Mouse (Mus musculus): ENCODE measurements at regions not wholly inside any gene's neighbourhood (a gene's known extent, or its start where the extent isn't known, plus 50 kb on each side); places are given as distances from the start of the nearest gene placed in this dataset.

- WGBS: 72% methylated on average over 8 of the region's 8 CpGs
- Histone ChIP-seq H3K27ac (replicated peaks; ENCODE audit: low read depth, low read length) (no peak overlapping the region), H3K9me3 (ENCODE audit: control insufficient read depth, low read length) (peaks cover 4% of the 10 kb centered on the region; the same call in 1 of the 2 replicates), H3K36me3 (ENCODE audit: control insufficient read depth, insufficient read depth, low read length) (no peaks in the 10 kb centered on the region), H3K4me2 (ENCODE audit: low read depth, low read length) (no peak overlapping the region), H3K9ac (ENCODE audit: low read depth, low read length) (no peak overlapping the region), H3K4me1 (ENCODE audit: control insufficient read depth, insufficient read depth, low read length) (peaks cover 14% of the 10 kb centered on the region), H3K4me3 (ENCODE audit: low read depth, low read length) (no peak overlapping the region), H3K27me3 (replicated peaks; ENCODE audit: control insufficient read depth, insufficient read depth, low read length) (no peaks in the 10 kb centered on the region)
- ATAC-seq (ENCODE audit: low read depth): no peak
- DNase-seq (ENCODE audit: low spot score): no peak
These were observed 131.8 kb upstream of the Ngf start for GRCm38 (mm10) chr3:102337881-102338280.

- H3K4me2 ChIP-seq (ENCODE audit: low read depth, low read length): no peak overlapping the region
- H3K9me3 ChIP-seq (ENCODE audit: control insufficient read depth, low read length): peaks cover 4% of the 10 kb centered on the region; the same call in 1 of the 2 replicates
- H3K4me3 ChIP-seq (ENCODE audit: low read depth, low read length): no peak overlapping the region
- H3K27ac ChIP-seq (replicated peaks; ENCODE audit: low read depth, low read length): no peak overlapping the region
- peaks cover 8% of the 10 kb centered on the region; the same call in 1 of the 2 replicates for H3K4me1 ChIP-seq (ENCODE audit: control insufficient read depth, insufficient read depth, low read length)
- no peak overlapping the region for H3K9ac ChIP-seq (ENCODE audit: low read depth, low read length)
- H3K27me3 ChIP-seq (replicated peaks; ENCODE audit: control insufficient read depth, insufficient read depth, low read length): no peaks in the 10 kb centered on the region
- WGBS: 78% methylated on average over 2 of the region's 2 CpGs
- H3K36me3 ChIP-seq (ENCODE audit: control insufficient read depth, insufficient read depth, low read length): no peaks in the 10 kb centered on the region
- DNase-seq (ENCODE audit: low spot score): no peak
- no peak for ATAC-seq (ENCODE audit: low read depth)
These were observed 131.7 kb upstream of the Vangl1 start for GRCm38 (mm10) chr3:102336184-102336583.

GRCm38 (mm10) chr3:102335146-102335545 lies 130.7 kb upstream of the Vangl1 start:
- Histone ChIP-seq H3K9me3 (ENCODE audit: control insufficient read depth, low read length) (peaks cover 4% of the 10 kb centered on the region; the same call in 1 of the 2 replicates), H3K4me2 (ENCODE audit: low read depth, low read length) (no peak overlapping the region), H3K27ac (replicated peaks; ENCODE audit: low read depth, low read length) (no peak overlapping the region), H3K4me1 (ENCODE audit: control insufficient read depth, insufficient read depth, low read length) (no peaks in the 10 kb centered on the region), H3K4me3 (ENCODE audit: low read depth, low read length) (no peak overlapping the region), H3K9ac (ENCODE audit: low read depth, low read length) (no peak overlapping the region), H3K36me3 (ENCODE audit: control insufficient read depth, insufficient read depth, low read length) (no peaks in the 10 kb centered on the region), H3K27me3 (replicated peaks; ENCODE audit: control insufficient read depth, insufficient read depth, low read length) (no peaks in the 10 kb centered on the region)
- 68% methylated on average over 3 of the region's 3 CpGs for WGBS
- ATAC-seq (ENCODE audit: low read depth): 0 out of 2 replicates have a peak, but pooled peaks have one; percentile 47
- no peak for DNase-seq (ENCODE audit: low spot score)

GRCm38 (mm10) chr3:102332221-102332620 lies 127.7 kb upstream of the Vangl1 start:
- WGBS: 61% methylated on average over 3 of the region's 3 CpGs
- Histone ChIP-seq H3K36me3 (ENCODE audit: control insufficient read depth, insufficient read depth, low read length) (no peaks in the 10 kb centered on the region), H3K4me3 (ENCODE audit: low read depth, low read length) (no peak overlapping the region), H3K4me1 (ENCODE audit: control insufficient read depth, insufficient read depth, low read length) (no peaks in the 10 kb centered on the region), H3K27ac (replicated peaks; ENCODE audit: low read depth, low read length) (no peak overlapping the region), H3K4me2 (ENCODE audit: low read depth, low read length) (no peak overlapping the region), H3K27me3 (replicated peaks; ENCODE audit: control insufficient read depth, insufficient read depth, low read length) (no peaks in the 10 kb centered on the region), H3K9me3 (ENCODE audit: control insufficient read depth, low read length) (peaks cover 4% of the 10 kb centered on the region; the same call in 1 of the 2 replicates), H3K9ac (ENCODE audit: low read depth, low read length) (no peak overlapping the region)
- ATAC-seq (ENCODE audit: low read depth) (no peak), DNase-seq (ENCODE audit: low spot score) (no peak)

- Histone ChIP-seq H3K4me1 (ENCODE audit: control insufficient read depth, insufficient read depth, low read length) (no peaks in the 10 kb centered on the region), H3K4me3 (ENCODE audit: low read depth, low read length) (no peak overlapping the region), H3K9me3 (ENCODE audit: control insufficient read depth, low read length) (no peaks in the 10 kb centered on the region), H3K27me3 (replicated peaks; ENCODE audit: control insufficient read depth, insufficient read depth, low read length) (no peaks in the 10 kb centered on the region), H3K36me3 (ENCODE audit: control insufficient read depth, insufficient read depth, low read length) (no peaks in the 10 kb centered on the region), H3K4me2 (ENCODE audit: low read depth, low read length) (no peak overlapping the region), H3K9ac (ENCODE audit: low read depth, low read length) (no peak overlapping the region), H3K27ac (replicated peaks; ENCODE audit: low read depth, low read length) (no peak overlapping the region)
- 82% methylated on average over 3 of the region's 3 CpGs for WGBS
- no peak for ATAC-seq (ENCODE audit: low read depth)
- DNase-seq (ENCODE audit: low spot score): no peak
These were observed 114.8 kb upstream of the Vangl1 start for GRCm38 (mm10) chr3:102319331-102319730.

- Histone ChIP-seq H3K27ac (replicated peaks; ENCODE audit: low read depth, low read length) (no peak overlapping the region), H3K4me1 (ENCODE audit: control insufficient read depth, insufficient read depth, low read length) (no peaks in the 10 kb centered on the region), H3K36me3 (ENCODE audit: control insufficient read depth, insufficient read depth, low read length) (no peaks in the 10 kb centered on the region), H3K9me3 (ENCODE audit: control insufficient read depth, low read length) (no peaks in the 10 kb centered on the region), H3K27me3 (replicated peaks; ENCODE audit: control insufficient read depth, insufficient read depth, low read length) (no peaks in the 10 kb centered on the region), H3K9ac (ENCODE audit: low read depth, low read length) (no peak overlapping the region), H3K4me2 (ENCODE audit: low read depth, low read length) (no peak overlapping the region), H3K4me3 (ENCODE audit: low read depth, low read length) (no peak overlapping the region)
- DNase-seq (ENCODE audit: low spot score): no peak
- 89% methylated on average over 3 of the region's 3 CpGs for WGBS
- ATAC-seq (ENCODE audit: low read depth): no peak
These were observed 111.7 kb upstream of the Vangl1 start for GRCm38 (mm10) chr3:102316151-102316550.

GRCm38 (mm10) chr3:102311482-102312225 lies 107.2 kb upstream of the Vangl1 start:
- Histone ChIP-seq H3K4me3 (ENCODE audit: low read depth, low read length) (no peak overlapping the region), H3K4me1 (ENCODE audit: control insufficient read depth, insufficient read depth, low read length) (no peaks in the 10 kb centered on the region), H3K27ac (replicated peaks; ENCODE audit: low read depth, low read length) (no peak overlapping the region), H3K27me3 (replicated peaks; ENCODE audit: control insufficient read depth, insufficient read depth, low read length) (no peaks in the 10 kb centered on the region), H3K36me3 (ENCODE audit: control insufficient read depth, insufficient read depth, low read length) (no peaks in the 10 kb centered on the region), H3K9ac (ENCODE audit: low read depth, low read length) (no peak overlapping the region), H3K9me3 (ENCODE audit: control insufficient read depth, low read length) (no peaks in the 10 kb centered on the region), H3K4me2 (ENCODE audit: low read depth, low read length) (no peak overlapping the region)
- DNase-seq (ENCODE audit: low spot score): peak; percentile 66
- WGBS: 62% methylated on average over 15 of the region's 15 CpGs
- ATAC-seq (ENCODE audit: low read depth): peak; percentile 30; the same call in 1 of the 2 replicates

GRCm38 (mm10) chr3:102310243-102310642 lies 105.8 kb upstream of the Vangl1 start:
- Histone ChIP-seq H3K9me3 (ENCODE audit: control insufficient read depth, low read length) (no peaks in the 10 kb centered on the region), H3K4me3 (ENCODE audit: low read depth, low read length) (no peak overlapping the region), H3K27me3 (replicated peaks; ENCODE audit: control insufficient read depth, insufficient read depth, low read length) (no peaks in the 10 kb centered on the region), H3K4me1 (ENCODE audit: control insufficient read depth, insufficient read depth, low read length) (no peaks in the 10 kb centered on the region), H3K4me2 (ENCODE audit: low read depth, low read length) (no peak overlapping the region), H3K36me3 (ENCODE audit: control insufficient read depth, insufficient read depth, low read length) (no peaks in the 10 kb centered on the region), H3K27ac (replicated peaks; ENCODE audit: low read depth, low read length) (no peak overlapping the region), H3K9ac (ENCODE audit: low read depth, low read length) (no peak overlapping the region)
- ATAC-seq (ENCODE audit: low read depth): no peak
- WGBS: 66% methylated on average over 9 of the region's 9 CpGs
- DNase-seq (ENCODE audit: low spot score): no peak

- Histone ChIP-seq H3K4me2 (ENCODE audit: low read depth, low read length) (no peak overlapping the region), H3K27ac (replicated peaks; ENCODE audit: low read depth, low read length) (no peak overlapping the region)
- 28% methylated on average over 9 of the region's 9 CpGs for WGBS
These were observed 105.3 kb upstream of the Vangl1 start for GRCm38 (mm10) chr3:102309756-102310155.

More at GRCm38 (mm10) chr3:102309756-102310155, 105.3 kb upstream of the Vangl1 start:
- DNase-seq (ENCODE audit: low spot score): peak; percentile 73
- Histone ChIP-seq H3K9me3 (ENCODE audit: control insufficient read depth, low read length) (no peaks in the 10 kb centered on the region), H3K36me3 (ENCODE audit: control insufficient read depth, insufficient read depth, low read length) (no peaks in the 10 kb centered on the region), H3K4me1 (ENCODE audit: control insufficient read depth, insufficient read depth, low read length) (no peaks in the 10 kb centered on the region), H3K9ac (ENCODE audit: low read depth, low read length) (no peak overlapping the region), H3K4me3 (ENCODE audit: low read depth, low read length) (no peak overlapping the region), H3K27me3 (replicated peaks; ENCODE audit: control insufficient read depth, insufficient read depth, low read length) (no peaks in the 10 kb centered on the region)
- no peak for ATAC-seq (ENCODE audit: low read depth)
